Mouse (Mus musculus) liver, adult 2 months (tissue): Measurements from ENCODE around the gene Scel.

Experiments
- CTCF ChIP-seq: fragments of 200-500 bp; IDR thresholded peaks from 2 replicates; pipeline ENCODE4 v1.5.1; 2011; ENCODE audit warnings: low read depth, low read length, control low read depth
- POLR2A ChIP-seq: fragments of 200-500 bp; IDR thresholded peaks from 2 replicates; pipeline ENCODE4 v1.6.1; 2011; ENCODE audit warnings: low read length, control low read depth; ENCODE audit not compliant: insufficient read depth; ENCODE audit errors: extremely low read depth

GRCm38 (mm10) chr14:103567957-103568356, 54.8 kb downstream of the Scel start:
- TF ChIP-seq CTCF (no peak), POLR2A (no peak)
